9 mouse cellular contexts compared by ENCODE assay signal in the genomic region with DNA sequence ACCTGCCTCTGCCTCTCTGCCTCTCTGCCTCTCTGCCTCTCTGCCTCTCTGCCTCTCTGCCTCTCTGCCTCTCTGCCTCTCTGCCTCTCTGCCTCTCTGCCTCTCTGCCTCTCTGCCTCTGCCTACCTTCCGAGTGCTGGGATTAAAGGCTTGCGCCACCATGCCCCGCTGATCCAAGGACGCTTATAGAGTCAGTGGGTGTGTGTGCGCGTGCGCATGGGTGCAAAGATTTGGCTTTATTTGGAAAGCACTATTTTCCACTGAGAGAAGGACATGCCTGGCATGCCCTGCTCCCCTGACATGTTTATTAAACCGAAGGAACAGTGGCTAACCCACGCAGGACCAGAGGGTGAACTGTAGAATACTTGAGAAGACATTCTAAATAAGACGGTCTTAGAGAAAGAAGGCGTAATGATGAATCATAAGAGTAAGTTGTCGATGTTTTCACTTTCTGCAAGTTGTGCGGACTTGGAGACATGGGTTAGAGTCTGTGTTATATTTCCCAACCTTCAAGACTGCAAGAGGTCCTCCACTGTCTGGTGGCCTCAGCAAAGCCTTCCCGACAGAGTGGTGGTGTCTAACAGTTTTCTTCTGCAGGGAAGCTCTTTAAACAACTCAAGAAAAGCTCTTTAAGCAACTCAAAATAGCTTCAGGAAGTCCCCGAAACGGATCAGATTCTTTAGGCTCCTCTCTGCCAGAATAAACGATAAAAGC. TPM values are rescaled to one million over a fixed set of nuclear protein-coding genes. Genes with fewer than 3 reads are reported as not detected.
DNase-seq lines count a peak whose midpoint lies in the region; ATAC-seq and TF ChIP-seq lines count a peak whose summit lies in the region.
"Had no signal": no experiment of that assay in that cellular context is flagged by ENCODE, and none has a peak within 500 bp of the region (broad histone marks: within the 10 kb centered on the region; RNA-seq: fewer than 3 reads in every experiment).

No protein-coding gene starts in this region.

- no peak overlapping the region for H3K9ac ChIP-seq in hindbrain, embryonic 16.5 days (ENCODE audit: low read depth, low read length)
- H3K9ac ChIP-seq in ES-E14 (ENCODE audit: insufficient read depth, low read depth, low read length, poor library complexity, severe bottlenecking), result peak overlapping the region; percentile 52; the same call in 1 of the 2 replicates
- no peak overlapping the region for H3K9ac ChIP-seq in forebrain, embryonic 12.5 days
- H3K9ac ChIP-seq in liver, embryonic 15.5 days, result no peak overlapping the region

- no peak for ATAC-seq in hindbrain, embryonic 16.5 days
- ATAC-seq in forebrain, embryonic 12.5 days (ENCODE audit: low FRiP score), result no peak
- no peak for ATAC-seq in liver, embryonic 15.5 days (ENCODE audit: insufficient read depth)
- no peak for ATAC-seq in erythroid progenitor cell, adult 5-6 weeks (replicated peaks; ENCODE audit: low FRiP score, poor library complexity, severe bottlenecking)

- H3K4me1 ChIP-seq in hindbrain, embryonic 10.5 days (replicated peaks), result peaks cover 28% of the 10 kb centered on the region
- peaks cover 13% of the 10 kb centered on the region for H3K4me1 ChIP-seq in hindbrain, embryonic 16.5 days (ENCODE audit: control insufficient read depth, insufficient read depth, low read depth, low read length)
- H3K4me1 ChIP-seq in ES-E14 (ENCODE audit: control insufficient read depth in 2 of 2, insufficient read depth in 2 of 2, low read length in 2 of 2, poor library complexity in 1 of 2), result peaks cover 2 to 6% of the 10 kb centered on the region in 2 experiments; a peak in 3 of 4 replicates
- H3K4me1 ChIP-seq in forebrain, embryonic 12.5 days, result peaks cover 15% of the 10 kb centered on the region
- H3K4me1 ChIP-seq in liver, embryonic 15.5 days (replicated peaks), result peaks cover 22% of the 10 kb centered on the region

- in situ Hi-C loops in ES-E14 (cut with MboI; ENCODE audit: low sequenced_read_pairs in 2 of 2, unreplicated experiment in 2 of 2), result no loop called here

- H3K4me3 ChIP-seq in hindbrain, embryonic 10.5 days, result peak overlapping the region; percentile 97
- H3K4me3 ChIP-seq in hindbrain, embryonic 16.5 days (ENCODE audit: low read length), result no peak overlapping the region
- peak overlapping the region in 1 of 2 experiments; percentile 85; a peak in 1 of 4 replicates for H3K4me3 ChIP-seq in ES-E14 (ENCODE audit: insufficient read depth in 1 of 2, low read depth in 1 of 2, low read length in 2 of 2, poor library complexity in 1 of 2, severe bottlenecking in 1 of 2)
- 0 out of 2 replicates have a peak overlapping the region, but pooled peaks have one; percentile 90 for H3K4me3 ChIP-seq in forebrain, embryonic 12.5 days (replicated peaks)
- peak overlapping the region; percentile 84; the same call in 1 of the 2 replicates for H3K4me3 ChIP-seq in liver, embryonic 15.5 days (replicated peaks)

- intact Hi-C loops in left cerebral cortex, postnatal 10 days (cut with DNase I), result no loop called here

- WGBS in hindbrain, embryonic 10.5 days, result 85% methylated on average over 17 of the region's 17 CpGs
- 87% methylated on average over 17 of the region's 17 CpGs for WGBS in hindbrain, embryonic 16.5 days
- 84% methylated on average over 17 of the region's 17 CpGs for whole genome bisulfite sequencing in forebrain, embryonic 12.5 days
- WGBS in liver, embryonic 15.5 days (ENCODE audit: insufficient replicate concordance), result 74% methylated on average over 17 of the region's 17 CpGs

- H3K36me3 ChIP-seq in hindbrain, embryonic 10.5 days, result peaks cover 17% of the 10 kb centered on the region
- H3K36me3 ChIP-seq in hindbrain, embryonic 16.5 days (ENCODE audit: control insufficient read depth, insufficient read depth, low read length), result peaks cover 2% of the 10 kb centered on the region; the same call in 1 of the 2 replicates
- peaks cover 2% of the 10 kb centered on the region; the same call in 1 of the 2 replicates for H3K36me3 ChIP-seq in ES-E14 (ENCODE audit: control insufficient read depth, insufficient read depth, low read length, poor library complexity, severe bottlenecking)
- H3K36me3 ChIP-seq in forebrain, embryonic 12.5 days (replicated peaks), result peaks cover 9% of the 10 kb centered on the region
- peaks cover 5% of the 10 kb centered on the region for H3K36me3 ChIP-seq in liver, embryonic 15.5 days (replicated peaks)

- no peaks in the 10 kb centered on the region for H3K9me3 ChIP-seq in hindbrain, embryonic 10.5 days
- H3K9me3 ChIP-seq in hindbrain, embryonic 16.5 days (ENCODE audit: control insufficient read depth, low read length), result no peaks in the 10 kb centered on the region
- no peaks in the 10 kb centered on the region for H3K9me3 ChIP-seq in ES-E14 (ENCODE audit: control insufficient read depth, insufficient read depth, low read depth, low read length)
- H3K9me3 ChIP-seq in forebrain, embryonic 12.5 days, result no peaks in the 10 kb centered on the region
- no peaks in the 10 kb centered on the region for H3K9me3 ChIP-seq in liver, embryonic 15.5 days (replicated peaks)

- no peak overlapping the region for H3K4me2 ChIP-seq in hindbrain, embryonic 16.5 days (ENCODE audit: low read length)
- H3K4me2 ChIP-seq in forebrain, embryonic 12.5 days, result peak overlapping the region; percentile 80; the same call in 1 of the 2 replicates
- peak overlapping the region; percentile 81 for H3K4me2 ChIP-seq in liver, embryonic 15.5 days

- H3K27ac ChIP-seq in hindbrain, embryonic 10.5 days, result no peak overlapping the region
- H3K27ac ChIP-seq in hindbrain, embryonic 16.5 days (ENCODE audit: low read depth, low read length), result no peak overlapping the region
- no peak overlapping the region for H3K27ac ChIP-seq in ES-E14 (ENCODE audit: insufficient read depth, low read depth, low read length, poor library complexity, severe bottlenecking)
- no peak overlapping the region for H3K27ac ChIP-seq in forebrain, embryonic 12.5 days
- no peak overlapping the region for H3K27ac ChIP-seq in liver, embryonic 15.5 days (replicated peaks)

- H3K27me3 ChIP-seq in hindbrain, embryonic 10.5 days (ENCODE audit: insufficient read depth, poor library complexity, severe bottlenecking), result no peaks in the 10 kb centered on the region
- no peaks in the 10 kb centered on the region for H3K27me3 ChIP-seq in hindbrain, embryonic 16.5 days (replicated peaks; ENCODE audit: control insufficient read depth, insufficient read depth, low read length)
- H3K27me3 ChIP-seq in forebrain, embryonic 12.5 days, result no peaks in the 10 kb centered on the region
- no peaks in the 10 kb centered on the region for H3K27me3 ChIP-seq in liver, embryonic 15.5 days

- DNase-seq in hindbrain, embryonic 10.5 days (ENCODE audit: low spot score), result no peak
- DNase-seq in ES-E14 (ENCODE audit: low read depth, low spot score), result no peak
- DNase-seq in urinary bladder, adult 18-20 months (ENCODE audit: low spot score in 2 of 2), result no peak
- DNase-seq in left cerebral cortex, postnatal 10 days (ENCODE audit: extremely low spot score in 1 of 2, low spot score in 2 of 2), result no peak
- DNase-seq: layer of hippocampus, adult 9-11 months had no signal

TF ChIP-seq in ES-E14, 5 proteins besides CTCF, POLR2A, EP300 and RAD21:
- TF ChIP-seq ZNF384 (IDR thresholded peaks at IDR 0.05; ENCODE audit: low read depth, low read length) (no peak), CHD2 (IDR thresholded peaks at IDR 0.05; ENCODE audit: low read depth, low read length) (no peak), ZC3H11A (IDR thresholded peaks at IDR 0.05; ENCODE audit: borderline replicate concordance, low read depth, low read length) (no peak), HCFC1 (IDR thresholded peaks at IDR 0.05; ENCODE audit: borderline replicate concordance, insufficient read depth, low read length) (no peak), MAFK (IDR thresholded peaks at IDR 0.05; ENCODE audit: insufficient read depth, low read depth, low read length) (no peak)
TF ChIP-seq in ES-E14: peak in this region for 0.

RNA-seq across cellular contexts. Expression of a gene that starts 1.0 kb away (rescaled TPM):
- polyA plus RNA-seq in hindbrain, embryonic 10.5 days (2016; fragmentation: Nextera tagmentation; extraction: Ambion mirVana), result 19.6 and 25.4 TPM in 2 replicates
- 22.5 and 23.5 TPM in 2 replicates for polyA plus RNA-seq in hindbrain, embryonic 16.5 days (2015; fragmentation: Nextera tagmentation; extraction: Ambion mirVana)
- total RNA-seq in ES-E14 (2012; rRNA removed), result 26.1 and 32.4 TPM in 2 replicates
- polyA plus RNA-seq in forebrain, embryonic 12.5 days (2016; fragmentation: Nextera tagmentation; extraction: Ambion mirVana), result 30.7 and 32.4 TPM in 2 replicates
- 5.7 and 6.1 TPM in 2 replicates for polyA plus RNA-seq in liver, embryonic 15.5 days (2015; fragmentation: Nextera tagmentation; extraction: Ambion mirVana)
- total RNA-seq in erythroid progenitor cell, adult 5-6 weeks (2015; ENCODE audit: low replicate concordance), result 10.5 and 12.2 TPM in 2 replicates
- 6.6 and 12.6 TPM in 2 replicates for total RNA-seq in erythroid progenitor cell, adult 5-6 weeks (2017; ENCODE audit: low replicate concordance)
- 10 to 100 TPM; 32.3 to 35.3 TPM for total RNA-seq in left cerebral cortex, postnatal 10 days (2021)
